In genomic region chr16:32446563-32447138, GRCm38 (mm10) we compare ENCODE assay signal across 32 mouse cellular contexts. TPM values are rescaled to one million over a fixed set of nuclear protein-coding genes. Genes with fewer than 3 reads are reported as not detected.
"Had no signal": no experiment of that assay in that cellular context is flagged by ENCODE, and none has a peak within 500 bp of the region (broad histone marks: within the 10 kb centered on the region; RNA-seq: fewer than 3 reads in every experiment).

No protein-coding gene starts in this region.

- H3K4me2 ChIP-seq: limb, embryonic 13.5 days; midbrain, embryonic 12.5 days; midbrain, embryonic 15.5 days; neural tube, embryonic 13.5 days had no signal

- H3K27me3 ChIP-seq: limb, embryonic 13.5 days; midbrain, embryonic 12.5 days; midbrain, embryonic 15.5 days; neural tube, embryonic 13.5 days had no signal

- H3K4me1 ChIP-seq: limb, embryonic 10.5 days; limb, embryonic 13.5 days; midbrain, embryonic 12.5 days; midbrain, embryonic 15.5 days; neural tube, embryonic 13.5 days had no signal

- H3K9ac ChIP-seq: limb, embryonic 13.5 days; midbrain, embryonic 12.5 days; midbrain, embryonic 15.5 days; neural tube, embryonic 13.5 days had no signal

- H3K36me3 ChIP-seq: midbrain, embryonic 15.5 days had no signal

- H3K27ac ChIP-seq: kidney, postnatal 0 days; layer of hippocampus, adult 2 months; limb, embryonic 10.5 days; limb, embryonic 13.5 days; midbrain, embryonic 12.5 days; midbrain, embryonic 15.5 days; neural tube, embryonic 13.5 days; stomach, postnatal 0 days had no signal

- ATAC-seq: midbrain, embryonic 15.5 days had no signal

- H3K4me3 ChIP-seq: layer of hippocampus, adult 2 months; limb, embryonic 10.5 days; limb, embryonic 13.5 days; midbrain, embryonic 12.5 days; midbrain, embryonic 15.5 days; myocyte; neural tube, embryonic 13.5 days had no signal

- H3K9me3 ChIP-seq: limb, embryonic 10.5 days; limb, embryonic 13.5 days; midbrain, embryonic 12.5 days; midbrain, embryonic 15.5 days; neural tube, embryonic 13.5 days had no signal

- DNase-seq: kidney, adult 2 months; kidney, postnatal 25 days; layer of hippocampus, adult 9-11 months; lung, adult 2 months; lung, postnatal 14 days; lung, postnatal 4 days; retina, postnatal 1 day; right cerebral cortex, postnatal 25 days; thymus, adult 2 months; thymus, postnatal 14 days; thymus, postnatal 4 days had no signal

RNA-seq across cellular contexts. Expression of gene Slc51a, which starts 41.0 kb away (rescaled TPM):
- total RNA-seq: layer of hippocampus, adult 2 months; layer of hippocampus, postnatal 25 days; left cerebral cortex, adult 18-20 months; left cerebral cortex, postnatal 25 days; liver, adult 2 months; neutrophil, adult 5-6 weeks had no signal
- polyA plus RNA-seq: neural tube, embryonic 13.5 days; spleen, adult 2 months had no signal

RNA-seq across cellular contexts. Expression of gene Tm4sf19, which starts 46.3 kb away (rescaled TPM):
- total RNA-seq: layer of hippocampus, adult 2 months; layer of hippocampus, postnatal 25 days; left cerebral cortex, adult 18-20 months; liver, adult 2 months; megakaryocyte progenitor cell, adult 5-6 weeks; monocyte, adult 5-6 weeks; neutrophil, adult 5-6 weeks had no signal
- polyA plus RNA-seq: intestine, embryonic 14.5 days; kidney, embryonic 14.5 days; kidney, postnatal 0 days; limb, embryonic 10.5 days; limb, embryonic 13.5 days; liver, adult 2 months; lung, adult 2 months; lung, embryonic 16.5 days; midbrain, embryonic 12.5 days; midbrain, embryonic 15.5 days; neural tube, embryonic 13.5 days; stomach, embryonic 14.5 days; stomach, postnatal 0 days had no signal

RNA-seq across cellular contexts. Expression of gene Zdhhc19, which starts 49.4 kb away (rescaled TPM):
- total RNA-seq: layer of hippocampus, adult 2 months; layer of hippocampus, postnatal 25 days; left cerebral cortex, adult 18-20 months; left cerebral cortex, postnatal 25 days; liver, adult 2 months; megakaryocyte progenitor cell, adult 5-6 weeks; monocyte, adult 5-6 weeks; neutrophil, adult 5-6 weeks had no signal
- polyA plus RNA-seq: kidney, embryonic 14.5 days; kidney, postnatal 0 days; limb, embryonic 10.5 days; limb, embryonic 13.5 days; liver, adult 2 months; lung, adult 2 months; lung, embryonic 16.5 days; midbrain, embryonic 12.5 days; midbrain, embryonic 15.5 days; myocyte; neural tube, embryonic 13.5 days; spleen, adult 2 months; stomach, embryonic 14.5 days; stomach, postnatal 0 days; thymus, adult 2 months had no signal
